Mouse (Mus musculus): Measurements from ENCODE around the gene Lce1m. TPM values are rescaled to one million over a fixed set of nuclear protein-coding genes. Genes with fewer than 3 reads are reported as not detected.
"Not testable (repeated sequence)": the region's sequence is repeated elsewhere in the genome, so short reads cannot be mapped to it uniquely, and the experiment has no call there.

The Lce1m gene
- not detected for total RNA-seq (2021)
- long read RNA-seq, experiment 1: 0 reads
- long read RNA-seq, experiment 2: 0 reads

DNA sequence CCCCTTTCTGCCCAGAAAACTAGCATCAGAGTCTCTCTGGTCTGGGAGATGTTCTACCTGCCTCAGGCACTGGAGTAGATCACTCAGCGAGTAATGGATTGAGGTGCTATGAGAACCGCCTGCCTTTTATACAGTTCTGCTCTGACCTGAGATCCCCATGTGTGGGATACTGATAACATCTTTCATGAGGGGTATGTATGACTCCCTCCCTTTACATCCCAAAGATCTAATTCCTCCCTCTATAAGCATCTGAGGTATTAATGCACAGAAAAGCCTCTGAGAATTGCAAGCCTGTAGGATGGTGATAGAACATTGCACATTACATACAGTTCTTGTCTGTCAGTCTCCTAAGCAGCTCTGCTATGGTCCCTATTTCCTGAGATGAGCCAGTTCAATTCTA, at the start of gene Lce1m:
TSS of gene Lce1m (minus strand) at position 101 of the 400 bp plus-strand sequence.
- no peak for DNase-seq
- intact Hi-C loops (cut with DNase I): no loop called here

DNA sequence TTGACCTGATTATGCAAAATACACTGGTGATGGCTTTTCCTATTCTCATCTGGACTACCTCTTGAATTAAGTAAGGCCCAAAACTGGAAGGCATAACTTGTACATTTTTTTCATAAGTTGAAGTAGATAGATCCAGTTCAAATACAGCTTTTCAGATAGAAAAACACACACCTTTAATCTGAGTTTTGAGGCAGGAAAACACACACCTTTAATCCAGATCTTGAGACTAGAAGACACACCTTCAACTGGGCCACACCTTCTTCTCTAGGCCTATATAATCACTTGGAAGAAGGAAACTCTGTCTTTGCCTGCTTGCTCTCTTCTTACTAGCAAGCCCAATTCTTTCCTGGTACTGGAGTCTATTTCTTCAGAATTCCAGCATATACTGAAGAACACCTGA, 49.7 kb upstream of the Lce1m start, which contains the start of gene Gm4858:
TSS of gene Gm4858 (plus strand) at position 301 of the 400 bp plus-strand sequence.
- DNase-seq; intact Hi-C loops (cut with DNase I): not testable (repeated sequence)

DNA sequence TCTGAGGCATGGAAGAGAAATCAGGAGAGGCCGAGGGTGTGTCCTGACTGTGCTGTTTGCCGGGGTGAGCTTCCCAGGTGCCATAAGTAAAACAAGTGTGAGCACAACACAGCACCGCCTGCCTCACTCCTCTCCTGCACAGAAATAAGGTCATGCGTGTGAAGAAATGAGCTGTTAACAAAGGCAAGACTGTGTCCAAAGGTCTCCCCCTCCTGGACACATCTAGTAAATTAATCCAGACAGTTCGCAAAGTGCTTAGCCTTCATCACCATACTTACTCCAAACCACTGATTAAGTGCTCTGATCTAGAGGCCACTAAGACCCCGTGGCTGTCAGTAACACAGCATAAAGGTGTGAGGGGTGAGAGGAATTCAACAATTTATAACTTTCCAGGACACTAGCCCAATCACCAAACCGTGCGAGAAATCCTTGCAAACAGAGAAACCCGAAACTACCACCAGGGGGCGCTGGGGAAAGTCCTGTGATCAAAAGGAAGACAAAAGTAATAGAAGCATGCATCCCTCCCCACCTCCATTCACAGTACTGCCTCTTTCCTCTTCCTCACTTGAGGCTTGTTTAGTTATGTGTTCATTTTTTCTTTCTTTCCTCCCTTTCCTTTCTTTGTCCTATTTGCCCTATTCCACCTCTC, 34.1 kb upstream of the Lce1m start:
- intact Hi-C loops (cut with DNase I): no loop called here
- DNase-seq: peak in 1 of 2 experiments; percentile 14

DNA sequence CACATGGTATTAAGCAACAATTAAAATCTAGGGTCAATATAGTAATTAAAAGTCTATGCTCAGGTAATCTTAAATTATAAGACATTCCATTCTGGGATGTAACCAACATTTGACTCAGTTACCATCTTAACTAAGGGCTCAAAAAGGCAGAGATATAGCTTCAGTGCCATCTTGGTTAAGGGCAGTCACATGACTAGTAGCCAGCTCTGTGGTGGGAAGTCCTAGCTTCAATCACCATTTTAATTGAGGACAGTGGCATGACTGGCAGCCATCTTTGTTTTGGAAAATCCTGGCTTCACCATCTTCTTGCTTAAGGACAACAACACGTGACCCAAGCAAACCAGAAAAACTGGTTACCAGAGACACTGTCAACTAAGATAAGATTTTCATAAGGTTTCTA, 31.3 kb upstream of the Lce1m start:
- DNase-seq: no peak
- intact Hi-C loops (cut with DNase I): no loop called here

DNA sequence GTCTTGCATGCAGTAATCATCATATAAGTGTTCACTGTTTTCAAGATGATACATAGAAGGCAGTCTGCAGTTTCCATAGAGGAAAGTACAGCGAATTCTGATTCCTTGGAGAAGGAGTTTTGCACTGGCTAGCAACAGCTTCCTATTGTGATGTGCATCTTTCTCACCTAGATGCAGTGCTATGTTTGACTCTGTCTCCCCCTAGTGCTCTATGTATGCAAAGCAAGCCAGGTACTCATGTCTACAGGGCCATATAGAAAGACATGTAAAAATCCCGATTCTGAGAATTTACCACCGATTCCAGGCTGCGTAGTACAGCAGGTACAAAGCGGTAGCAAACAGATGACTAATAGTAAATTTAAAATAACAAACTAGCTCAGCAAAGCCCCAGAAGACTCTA, 12.6 kb upstream of the Lce1m start:
- intact Hi-C loops (cut with DNase I): no loop called here
- peak in 1 of 2 experiments; percentile 19 for DNase-seq

DNA sequence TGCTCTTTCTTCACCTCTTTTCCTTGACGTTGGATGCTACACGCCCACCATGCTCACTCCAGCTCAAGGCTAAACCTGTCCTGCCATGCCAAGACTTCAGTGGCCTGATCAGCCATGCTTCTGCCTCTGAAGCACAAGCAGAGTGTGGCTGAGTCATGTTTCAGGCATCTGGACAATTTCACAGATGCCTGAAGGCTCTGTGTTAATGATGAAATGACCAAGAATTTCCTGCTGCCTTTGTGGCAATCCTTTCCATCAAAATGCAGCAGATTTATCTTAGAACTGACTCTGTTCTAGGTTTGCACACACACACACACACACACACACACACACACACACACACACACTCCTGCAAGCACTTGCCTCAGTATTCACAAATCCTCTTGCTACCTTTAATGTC, 6.6 kb upstream of the Lce1m start:
- no peak for DNase-seq
- intact Hi-C loops (cut with DNase I): loop anchor here (10.0 kb wide), 1 partner anchor 121 kb away; no protein-coding TSS in a partner anchor

DNA sequence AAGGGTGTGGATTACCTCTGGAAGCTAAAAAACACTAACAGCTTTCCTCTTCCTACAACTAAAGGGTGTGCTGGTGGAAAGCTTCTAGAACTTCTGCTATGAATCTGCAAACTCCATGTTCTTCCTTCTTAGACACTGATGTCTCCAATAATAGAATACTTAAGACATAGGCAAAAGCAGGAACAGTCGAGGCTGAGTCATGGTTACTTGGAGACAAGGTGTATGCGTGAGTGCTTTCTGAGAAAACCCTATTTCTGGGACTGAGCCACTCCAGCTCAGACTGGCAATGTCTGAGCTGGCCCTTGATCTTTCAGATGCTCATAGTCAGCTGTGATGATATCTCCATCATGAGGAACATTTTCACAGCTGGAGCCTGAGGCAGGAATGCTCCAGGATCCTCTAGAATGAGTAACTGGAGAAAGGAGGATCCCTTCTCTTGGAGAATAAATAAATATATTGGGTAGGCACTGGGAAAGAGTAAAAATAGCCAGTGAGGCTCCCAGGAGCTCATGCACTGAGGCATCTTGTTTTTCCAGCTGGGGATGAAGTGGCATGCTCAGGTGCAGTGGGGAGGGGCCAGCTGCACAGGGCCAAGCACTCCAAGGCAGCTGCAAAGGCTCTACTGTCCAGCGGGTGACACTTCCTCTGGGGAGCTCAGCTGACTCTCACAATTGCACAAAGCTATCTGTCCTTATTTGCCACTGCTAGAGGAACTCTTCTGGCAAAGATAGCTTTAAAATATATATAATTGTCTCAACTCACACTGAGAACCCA, 4.7 kb upstream of the Lce1m start:
- no peak for DNase-seq
- intact Hi-C loops (cut with DNase I): loop anchor here (10.0 kb wide), 1 partner anchor 119 kb away; no protein-coding TSS in a partner anchor

DNA sequence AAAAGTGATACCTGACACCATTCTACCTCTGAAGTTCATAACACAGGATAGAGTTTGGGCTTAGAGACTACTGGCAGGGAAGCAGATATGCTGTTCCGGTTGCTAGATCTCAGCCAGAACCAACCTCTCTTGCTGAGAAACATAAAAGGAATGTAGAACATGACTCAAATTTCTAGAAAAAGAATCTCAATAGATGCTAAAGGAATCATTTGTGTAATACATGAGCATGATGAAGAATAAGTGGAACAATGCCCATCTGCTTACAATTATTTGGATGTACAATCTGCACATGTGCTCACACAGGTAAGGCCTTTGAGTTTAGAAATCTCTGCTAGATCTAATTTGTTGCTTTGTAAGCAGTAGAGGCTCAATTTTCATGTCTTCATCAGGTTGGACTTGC, 2.3 kb upstream of the Lce1m start:
- DNase-seq: no peak
- intact Hi-C loops (cut with DNase I): loop anchor here (10.0 kb wide), 1 partner anchor 116 kb away; no protein-coding TSS in a partner anchor

DNA sequence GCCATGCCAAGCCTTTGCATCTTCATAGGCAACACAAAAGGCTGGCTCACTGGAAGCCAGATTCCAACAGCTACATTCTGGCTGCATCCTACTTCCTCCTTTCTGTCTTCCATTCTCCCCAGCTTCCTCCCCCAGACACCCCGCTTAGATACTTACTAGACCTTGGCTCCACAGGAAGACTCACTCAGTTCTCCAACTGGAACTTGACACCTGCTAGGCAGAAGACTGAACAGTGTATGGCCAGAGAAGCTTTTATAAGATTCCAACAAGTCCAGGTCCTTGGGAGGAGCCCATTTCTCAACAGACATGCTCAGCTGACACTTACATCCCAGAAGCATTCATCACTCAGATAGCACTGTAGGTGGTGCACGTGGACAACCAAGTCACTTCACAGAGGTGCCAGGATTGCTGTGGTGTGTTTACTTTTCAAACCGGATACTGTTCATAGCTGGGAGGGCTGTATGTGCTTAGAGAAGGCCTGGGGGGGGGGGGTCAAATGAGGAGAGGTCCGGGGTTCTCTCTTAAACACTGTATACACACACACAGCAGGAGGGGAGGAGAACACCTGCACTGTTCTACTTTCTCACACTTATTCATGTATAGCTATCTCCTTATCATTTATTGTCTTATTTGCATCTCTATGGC, 3.3 kb downstream of the Lce1m start, which contains the start of gene Crct1:
TSS of gene Crct1 (minus strand) at position 228 of the 645 bp plus-strand sequence.
- intact Hi-C loops (cut with DNase I): no loop called here
- no peak for DNase-seq

DNA sequence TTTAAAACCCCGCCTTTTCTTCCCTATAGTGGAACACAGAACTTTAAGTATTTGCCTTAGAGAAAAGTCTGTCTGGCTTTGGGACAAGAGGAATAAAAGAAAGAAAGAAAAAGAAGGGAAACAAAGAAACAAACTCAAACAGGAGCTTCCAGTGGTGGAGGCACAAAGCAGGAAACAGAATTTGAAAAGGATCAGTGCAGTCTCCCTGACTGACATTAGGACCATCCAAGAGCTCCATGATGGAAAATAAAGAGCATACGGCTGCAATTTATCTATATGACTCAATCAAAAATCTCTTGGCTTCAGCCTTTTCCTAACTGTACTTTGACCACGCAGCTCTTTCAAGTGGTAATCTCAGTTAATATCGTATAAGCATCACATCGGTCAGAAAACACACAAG, 4.0 kb downstream of the Lce1m start:
- intact Hi-C loops (cut with DNase I): no loop called here

DNA sequence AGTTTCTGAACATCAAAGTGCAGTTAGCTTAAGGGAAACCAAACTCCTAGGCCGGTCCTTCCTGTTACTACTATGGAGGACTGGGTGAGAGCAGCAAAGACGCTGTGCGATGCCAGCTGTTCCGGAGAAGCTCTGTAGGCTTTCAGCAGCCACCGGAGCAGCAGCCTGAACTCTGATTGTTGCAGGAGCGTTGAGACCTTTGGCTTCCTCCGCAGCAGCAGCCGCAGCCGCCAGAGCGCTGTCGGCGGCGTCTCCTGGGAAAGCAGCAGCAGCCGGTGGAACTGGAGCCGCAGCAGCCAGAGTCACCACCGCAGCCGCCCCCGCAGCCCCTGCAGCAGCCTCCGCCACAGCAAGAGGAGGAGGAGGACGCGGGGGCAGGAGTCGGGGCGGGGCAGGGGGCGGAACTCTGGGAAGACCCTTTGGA, 4.5 kb downstream of the Lce1m start:
- DNase-seq: peak; percentile 29 to 35
- intact Hi-C loops (cut with DNase I): no loop called here

More for the DNA sequence above, 4.0 kb downstream of the Lce1m start:
- DNase-seq: no peak

DNA sequence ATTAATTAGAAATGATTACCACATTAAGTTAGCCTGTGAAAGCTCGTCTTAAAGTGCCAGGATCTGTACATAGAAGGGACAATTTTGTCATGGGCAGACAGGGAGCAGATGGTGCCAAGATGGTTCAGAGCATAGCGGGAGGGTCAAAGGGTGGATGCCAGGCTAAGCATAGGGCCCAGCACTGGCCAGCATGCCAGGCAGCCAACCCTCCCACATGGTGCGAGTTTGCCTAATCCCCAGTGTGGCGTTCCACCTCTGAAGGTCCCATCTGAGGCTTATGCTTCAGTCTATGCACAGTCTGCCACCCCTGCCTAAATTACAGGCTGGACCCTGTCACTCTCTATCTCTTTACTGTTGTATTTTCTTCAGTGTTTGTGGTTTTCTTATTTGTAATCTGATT, 16.0 kb downstream of the Lce1m start:
- intact Hi-C loops (cut with DNase I): no loop called here
- DNase-seq: no peak

DNA sequence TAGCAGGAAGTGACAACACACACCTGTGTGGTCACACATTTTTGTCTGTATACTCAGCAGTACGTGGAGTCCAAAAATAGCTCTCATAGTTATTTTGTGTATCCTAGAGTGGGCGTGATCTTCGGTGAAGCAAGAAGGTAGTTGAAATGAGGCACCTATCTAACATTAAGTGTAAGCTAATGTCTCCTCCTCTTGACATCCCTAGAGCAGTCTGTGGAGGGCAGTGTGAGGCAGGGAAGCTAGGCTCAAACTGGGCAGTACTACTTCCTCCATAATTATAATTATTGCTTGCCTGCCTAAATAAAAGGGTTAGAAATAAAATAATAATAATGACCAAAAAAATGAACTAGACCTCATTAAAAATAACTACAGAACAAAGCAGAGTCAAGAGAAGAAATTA, 18.2 kb downstream of the Lce1m start:
- intact Hi-C loops (cut with DNase I): no loop called here
- no peak for DNase-seq

DNA sequence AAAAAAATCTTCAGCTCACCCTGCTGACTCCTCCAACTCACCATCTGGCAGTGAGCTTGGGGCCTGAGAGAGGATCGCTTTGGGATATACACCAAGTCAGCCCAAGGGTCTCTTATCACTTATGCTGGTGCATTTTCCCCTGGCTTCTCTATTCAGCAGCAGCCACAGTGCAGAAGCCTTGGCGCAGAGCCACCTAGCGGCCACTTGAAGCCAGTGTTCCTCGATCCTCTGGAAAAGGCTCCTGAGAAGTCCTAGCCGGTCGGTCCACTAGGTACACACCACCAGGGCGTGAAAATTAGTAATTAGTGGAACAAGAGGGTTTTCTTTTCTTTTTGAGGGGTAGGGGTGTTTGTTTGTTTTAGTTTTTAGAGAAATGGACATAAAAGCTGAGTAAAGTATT, 20.2 kb downstream of the Lce1m start:
- DNase-seq: peak; percentile 59 to 77
- intact Hi-C loops (cut with DNase I): no loop called here

DNA sequence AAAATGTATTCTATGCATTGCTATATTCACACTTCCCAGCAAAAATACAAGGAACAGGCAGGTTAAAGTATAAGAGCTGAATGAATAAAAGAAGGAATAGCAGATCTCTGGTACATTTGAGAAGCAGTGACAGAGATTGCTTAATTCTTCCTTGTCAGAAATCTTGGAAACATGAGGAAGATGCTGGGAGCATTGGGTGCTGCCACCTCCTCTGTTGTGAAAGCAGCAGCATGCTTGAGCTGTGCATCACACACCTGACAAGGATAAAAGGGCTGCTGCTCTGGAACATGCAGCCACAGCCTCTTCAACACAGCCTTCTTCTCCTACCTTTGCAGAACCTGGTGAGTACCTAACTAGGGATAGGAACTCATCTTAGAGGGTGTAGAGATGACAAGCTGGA, 26.9 kb downstream of the Lce1m start, which contains the start of gene Lce3f:
TSS of gene Lce3f (plus strand) at position 301 of the 400 bp plus-strand sequence.
- intact Hi-C loops (cut with DNase I): no loop called here
- no peak for DNase-seq

DNA sequence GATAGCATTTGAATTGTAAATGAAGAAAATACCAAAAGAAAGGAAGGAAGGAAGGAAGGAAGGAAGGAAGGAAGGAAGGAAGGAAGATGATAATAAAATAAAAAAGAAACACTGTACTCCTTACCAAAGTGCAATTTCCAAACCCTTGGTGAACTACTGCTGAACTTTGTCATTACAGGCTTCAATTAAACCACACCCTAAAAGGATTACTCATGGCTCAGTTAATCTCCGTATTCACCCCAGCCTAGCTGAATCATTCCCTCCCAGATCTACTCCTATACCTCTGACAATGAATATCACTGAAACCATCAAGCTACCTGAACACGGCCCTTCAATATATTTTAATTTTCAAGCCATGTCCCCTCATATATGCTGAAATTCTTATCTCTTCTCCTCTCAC, 40.4 kb downstream of the Lce1m start:
- intact Hi-C loops (cut with DNase I): no loop called here
- DNase-seq: no peak

Other genes with a start within 250 kb of the Lce1m start
- not detected for gene Lce1i, start 240.2 kb downstream of the Lce1m start, total RNA-seq (2021)
- gene Lce1j, start 228.5 kb downstream of the Lce1m start, total RNA-seq (2021): not detected
- gene Lce1k, start 211.2 kb downstream of the Lce1m start, total RNA-seq (2021): not detected
- gene Kprp, start 191.8 kb downstream of the Lce1m start, total RNA-seq (2021): not detected
- not detected for gene Lce1l, start 167.8 kb downstream of the Lce1m start, total RNA-seq (2021)
- not detected for gene 2310050C09Rik, start 148.8 kb downstream of the Lce1m start, total RNA-seq (2021)
- gene Lce3a, start 92.8 kb downstream of the Lce1m start, total RNA-seq (2021): not detected
- not detected for gene Lce3b, start 86.1 kb downstream of the Lce1m start, total RNA-seq (2021)
- gene Lce3c, start 74.6 kb downstream of the Lce1m start, total RNA-seq (2021): not detected
- gene Lce3d, start 61.7 kb downstream of the Lce1m start, total RNA-seq (2021): not detected
- gene Lce3e, start 52.0 kb downstream of the Lce1m start, total RNA-seq (2021): not detected
- gene Lce3f, start 26.8 kb downstream of the Lce1m start, total RNA-seq (2021): not detected
- not detected for gene Crct1, start 3.4 kb downstream of the Lce1m start, total RNA-seq (2021)
- gene Gm4858, start 49.8 kb upstream of the Lce1m start, total RNA-seq (2021): not detected
- gene Crnn, start 125.7 kb upstream of the Lce1m start, total RNA-seq (2021): not detected
- gene Flg2, start 178.2 kb upstream of the Lce1m start, total RNA-seq (2021): under 1 TPM in 1 of 2 experiments, not detected in 1; under 0.01 TPM

Data from heart, postnatal 14 days (tissue).